Mouse (Mus musculus) limb, embryonic 12.5 days (tissue): ENCODE results near the gene Pygb. TPM values are rescaled to one million over a fixed set of nuclear protein-coding genes. Genes with fewer than 3 reads are reported as not detected.

ENCODE experiments used
- ATAC-seq: fragments of 200-750 bp; cut with Nextera tagmentation; 2 replicates; pipeline ENCODE4 v1.8.0; 2017; ENCODE audit warnings: low read depth, moderate TSS enrichment; ENCODE audit not compliant: insufficient number of reproducible peaks, insufficient read depth, low FRiP score, low TSS enrichment
- H3K27ac ChIP-seq: fragments of 300-500 bp; sonication (generic); 2 replicates; pipeline ENCODE4 v1.5.1; 2016; ENCODE audit warnings: mild to moderate bottlenecking, moderate library complexity
- H3K27me3 ChIP-seq: fragments of 300-500 bp; sonication (generic); 2 replicates; pipeline ENCODE4 v1.6.1; 2016; ENCODE audit warnings: mild to moderate bottlenecking, moderate library complexity
- H3K36me3 ChIP-seq: fragments of 300-500 bp; sonication (generic); 2 replicates; pipeline ENCODE4 v1.6.1; 2016; ENCODE audit warnings: mild to moderate bottlenecking, moderate library complexity
- H3K4me1 ChIP-seq: fragments of 300-500 bp; sonication (generic); replicated peaks from 2 replicates; pipeline ENCODE4 v1.6.1; 2016
- H3K4me2 ChIP-seq: fragments of 300-500 bp; sonication (generic); 2 replicates; pipeline ENCODE4 v1.6.1; 2016; ENCODE audit warnings: mild to moderate bottlenecking, moderate library complexity
- H3K4me3 ChIP-seq: fragments of 300-500 bp; sonication (generic); replicated peaks from 2 replicates; pipeline ENCODE4 v1.5.1; 2016; ENCODE audit warnings: mild to moderate bottlenecking
- H3K9ac ChIP-seq: fragments of 300-500 bp; sonication (generic); replicated peaks from 2 replicates; pipeline ENCODE4 v1.6.1; 2016; ENCODE audit warnings: mild to moderate bottlenecking, moderate library complexity
- H3K9me3 ChIP-seq: fragments of 300-500 bp; sonication (generic); 2 replicates; pipeline ENCODE4 v1.6.1; 2016; ENCODE audit warnings: mild to moderate bottlenecking, moderate library complexity
- WGBS: fragments of 180-500 bp; shearing (Covaris S2); methylation state at CpG from one replicate; pipeline ENCODE4 v1.1.7; 2016; 5-methylcytosine and 5-hydroxymethylcytosine counted together
- polyA plus RNA-seq: library from polyadenylated mRNA; unstranded; fragments of >200 nt; fragmentation: Nextera tagmentation; extraction: Ambion mirVana; gene quantifications from 2 replicates; pipeline ENCODE4 v1.2.1, GENCODE M21; 2016

The Pygb gene
- polyA plus RNA-seq, 1 experiment from 2014 or later, result 84.0 TPM

GRCm38 (mm10) chr2:150765619-150766018 lies 20.9 kb upstream of the Pygb start:
- H3K9me3 ChIP-seq, result no peaks in the 10 kb centered on the region
- no peak overlapping the region for H3K9ac ChIP-seq
- peak overlapping the region; percentile 62 for H3K27ac ChIP-seq
- no peak for ATAC-seq
- H3K27me3 ChIP-seq, result no peaks in the 10 kb centered on the region
- no peak overlapping the region for H3K4me2 ChIP-seq
- no peak overlapping the region for H3K4me3 ChIP-seq
- 70% methylated on average over 2 of the region's 2 CpGs for WGBS
- H3K36me3 ChIP-seq, result peaks cover 52% of the 10 kb centered on the region
- H3K4me1 ChIP-seq, result peaks cover 13% of the 10 kb centered on the region

GRCm38 (mm10) chr2:150766083-150766862 lies 20.3 kb upstream of the Pygb start:
- Histone ChIP-seq H3K27me3 (no peaks in the 10 kb centered on the region), H3K9ac (no peak overlapping the region), H3K27ac (peak overlapping the region; percentile 62), H3K36me3 (peaks cover 49% of the 10 kb centered on the region), H3K4me1 (peaks cover 20% of the 10 kb centered on the region), H3K4me3 (no peak overlapping the region), H3K4me2 (no peak overlapping the region), H3K9me3 (no peaks in the 10 kb centered on the region)
- no peak for ATAC-seq
- 85% methylated on average over 4 of the region's 4 CpGs for WGBS

GRCm38 (mm10) chr2:150768678-150769077 lies 17.9 kb upstream of the Pygb start:
- no peaks in the 10 kb centered on the region for H3K27me3 ChIP-seq
- 90% methylated on average over 1 of the region's 1 CpGs for WGBS
- ATAC-seq, result no peak
- H3K9ac ChIP-seq, result no peak overlapping the region
- no peak overlapping the region for H3K4me2 ChIP-seq
- H3K36me3 ChIP-seq, result peaks cover 37% of the 10 kb centered on the region
- H3K27ac ChIP-seq, result no peak overlapping the region
- no peaks in the 10 kb centered on the region for H3K9me3 ChIP-seq
- peaks cover 27% of the 10 kb centered on the region for H3K4me1 ChIP-seq
- no peak overlapping the region for H3K4me3 ChIP-seq

GRCm38 (mm10) chr2:150770747-150771146 lies 15.8 kb upstream of the Pygb start:
- H3K4me1 ChIP-seq, result peaks cover 26% of the 10 kb centered on the region
- peak overlapping the region; percentile 17; the same call in 1 of the 2 replicates for H3K4me2 ChIP-seq
- peak; percentile 83 for ATAC-seq
- 20% methylated on average over 1 of the region's 1 CpGs for WGBS
- peak overlapping the region; percentile 87 for H3K27ac ChIP-seq
- H3K36me3 ChIP-seq, result peaks cover 34% of the 10 kb centered on the region
- no peak overlapping the region for H3K4me3 ChIP-seq
- H3K9ac ChIP-seq, result no peak overlapping the region
- H3K9me3 ChIP-seq, result no peaks in the 10 kb centered on the region
- no peaks in the 10 kb centered on the region for H3K27me3 ChIP-seq

- H3K27me3 ChIP-seq, result no peaks in the 10 kb centered on the region
- H3K4me3 ChIP-seq, result no peak overlapping the region
- H3K27ac ChIP-seq, result peak overlapping the region; percentile 87
- 76% methylated on average over 6 of the region's 6 CpGs for WGBS
- no peak for ATAC-seq
- no peak overlapping the region for H3K9ac ChIP-seq
- H3K4me2 ChIP-seq, result peak overlapping the region; percentile 17; the same call in 1 of the 2 replicates
- H3K9me3 ChIP-seq, result no peaks in the 10 kb centered on the region
- peaks cover 28% of the 10 kb centered on the region for H3K4me1 ChIP-seq
- peaks cover 30% of the 10 kb centered on the region for H3K36me3 ChIP-seq
These were observed 15.4 kb upstream of the Pygb start for GRCm38 (mm10) chr2:150771169-150771568.

GRCm38 (mm10) chr2:150771996-150772395 lies 14.5 kb upstream of the Pygb start:
- Histone ChIP-seq H3K4me1 (peaks cover 28% of the 10 kb centered on the region), H3K4me2 (no peak overlapping the region), H3K4me3 (no peak overlapping the region), H3K27ac (peak overlapping the region; percentile 87), H3K27me3 (no peaks in the 10 kb centered on the region), H3K9ac (no peak overlapping the region), H3K9me3 (no peaks in the 10 kb centered on the region), H3K36me3 (peaks cover 22% of the 10 kb centered on the region)
- 81% methylated on average over 8 of the region's 8 CpGs for WGBS
- ATAC-seq, result no peak

GRCm38 (mm10) chr2:150772466-150773119 lies 13.9 kb upstream of the Pygb start:
- peaks cover 19% of the 10 kb centered on the region for H3K36me3 ChIP-seq
- no peak for ATAC-seq
- H3K4me1 ChIP-seq, result peaks cover 28% of the 10 kb centered on the region
- no peak overlapping the region for H3K4me3 ChIP-seq
- peak overlapping the region; percentile 87; the same call in 1 of the 2 replicates for H3K27ac ChIP-seq
- no peak overlapping the region for H3K4me2 ChIP-seq
- H3K9me3 ChIP-seq, result no peaks in the 10 kb centered on the region
- WGBS, result 78% methylated on average over 10 of the region's 10 CpGs
- H3K9ac ChIP-seq, result no peak overlapping the region
- no peaks in the 10 kb centered on the region for H3K27me3 ChIP-seq

- no peak overlapping the region for H3K9ac ChIP-seq
- no peak for ATAC-seq
- WGBS, result 83% methylated on average over 2 of the region's 2 CpGs
- no peak overlapping the region for H3K27ac ChIP-seq
- no peaks in the 10 kb centered on the region for H3K9me3 ChIP-seq
- H3K4me3 ChIP-seq, result no peak overlapping the region
- no peaks in the 10 kb centered on the region for H3K36me3 ChIP-seq
- no peak overlapping the region for H3K4me2 ChIP-seq
- no peaks in the 10 kb centered on the region for H3K27me3 ChIP-seq
- peaks cover 15% of the 10 kb centered on the region for H3K4me1 ChIP-seq
These were observed 3.7 kb upstream of the Pygb start for GRCm38 (mm10) chr2:150782801-150783200.

- ATAC-seq, result peak; percentile 2
- peaks cover 19% of the 10 kb centered on the region for H3K4me1 ChIP-seq
- H3K9ac ChIP-seq, result peak overlapping the region; percentile 70
- WGBS, result under 1% methylated on average over 23 of the region's 23 CpGs
- H3K4me2 ChIP-seq, result peak overlapping the region; percentile 82
- peaks cover 13% of the 10 kb centered on the region; the same call in 1 of the 2 replicates for H3K36me3 ChIP-seq
- peak overlapping the region; percentile 72; the same call in 1 of the 2 replicates for H3K27ac ChIP-seq
- peak overlapping the region; percentile 84 for H3K4me3 ChIP-seq
- no peaks in the 10 kb centered on the region for H3K27me3 ChIP-seq
- no peaks in the 10 kb centered on the region for H3K9me3 ChIP-seq
These were observed 768 bp downstream of the Pygb start for GRCm38 (mm10) chr2:150787234-150787771.

- ATAC-seq, result no peak
- H3K36me3 ChIP-seq, result peaks cover 24% of the 10 kb centered on the region; the same call in 1 of the 2 replicates
- WGBS, result 67% methylated on average over 4 of the region's 4 CpGs
- no peaks in the 10 kb centered on the region for H3K9me3 ChIP-seq
- no peak overlapping the region for H3K4me3 ChIP-seq
- H3K27me3 ChIP-seq, result no peaks in the 10 kb centered on the region
- no peak overlapping the region for H3K27ac ChIP-seq
- peaks cover 19% of the 10 kb centered on the region for H3K4me1 ChIP-seq
- no peak overlapping the region for H3K9ac ChIP-seq
- H3K4me2 ChIP-seq, result peak overlapping the region; percentile 22; the same call in 1 of the 2 replicates
These were observed 2.4 kb downstream of the Pygb start for GRCm38 (mm10) chr2:150788768-150789550.

GRCm38 (mm10) chr2:150793320-150793719 lies 6.8 kb downstream of the Pygb start:
- Histone ChIP-seq H3K4me3 (no peak overlapping the region), H3K9me3 (no peaks in the 10 kb centered on the region), H3K36me3 (peaks cover 56% of the 10 kb centered on the region), H3K27ac (no peak overlapping the region), H3K27me3 (no peaks in the 10 kb centered on the region), H3K9ac (no peak overlapping the region), H3K4me1 (peaks cover 1% of the 10 kb centered on the region), H3K4me2 (no peak overlapping the region)
- no peak for ATAC-seq
- WGBS, result 54% methylated on average over 4 of the region's 4 CpGs
